Mouse (Mus musculus): ENCODE measurements around the gene Sik2. TPM values are rescaled to one million over a fixed set of nuclear protein-coding genes. Genes with fewer than 3 reads are reported as not detected.

The Sik2 gene
- polyA plus RNA-seq, 1 experiment from 2014 or later: 10.1 TPM

GRCm38 (mm10) chr9:50974631-50975030 lies 34.2 kb downstream of the Sik2 start:
- Histone ChIP-seq H3K36me3 (ENCODE audit: control insufficient read depth, insufficient read depth, low read length) (no peaks in the 10 kb centered on the region), H3K27ac (replicated peaks) (no peak overlapping the region), H3K4me1 (replicated peaks; ENCODE audit: control insufficient read depth, insufficient read depth) (no peaks in the 10 kb centered on the region), H3K4me2 (replicated peaks; ENCODE audit: low read depth) (no peak overlapping the region), H3K27me3 (ENCODE audit: control insufficient read depth, insufficient read depth, low read length) (no peaks in the 10 kb centered on the region), H3K9ac (ENCODE audit: low read length) (no peak overlapping the region), H3K4me3 (ENCODE audit: low read depth, low read length) (no peak overlapping the region), H3K9me3 (ENCODE audit: control insufficient read depth, low read length) (no peaks in the 10 kb centered on the region)
- no peak for ATAC-seq (ENCODE audit: low FRiP score, low TSS enrichment)
- WGBS: 75% methylated on average over 7 of the region's 7 CpGs
- DNase-seq (ENCODE audit: low spot score): no peak
- TF ChIP-seq CTCF (IDR thresholded peaks at IDR 0.05; ENCODE audit: low read depth): no peak
- TF ChIP-seq EP300 (optimal IDR thresholded peaks at IDR 0.05): no peak

- Histone ChIP-seq H3K4me1 (replicated peaks; ENCODE audit: control insufficient read depth, insufficient read depth) (no peaks in the 10 kb centered on the region), H3K9ac (ENCODE audit: low read length) (no peak overlapping the region), H3K27ac (replicated peaks) (no peak overlapping the region), H3K4me3 (ENCODE audit: low read depth, low read length) (no peak overlapping the region), H3K27me3 (ENCODE audit: control insufficient read depth, insufficient read depth, low read length) (no peaks in the 10 kb centered on the region), H3K4me2 (replicated peaks; ENCODE audit: low read depth) (no peak overlapping the region), H3K36me3 (ENCODE audit: control insufficient read depth, insufficient read depth, low read length) (no peaks in the 10 kb centered on the region), H3K9me3 (ENCODE audit: control insufficient read depth, low read length) (no peaks in the 10 kb centered on the region)
- TF ChIP-seq EP300 (optimal IDR thresholded peaks at IDR 0.05) (no peak), CTCF (IDR thresholded peaks at IDR 0.05; ENCODE audit: low read depth) (no peak)
- DNase-seq (ENCODE audit: low spot score): no peak
- ATAC-seq (ENCODE audit: low FRiP score, low TSS enrichment): no peak
- WGBS: 72% methylated on average over 4 of the region's 4 CpGs
Observed at GRCm38 (mm10) chr9:50970413-50970812, 38.5 kb downstream of the Sik2 start.

- DNase-seq (ENCODE audit: low spot score) (no peak), ATAC-seq (ENCODE audit: low FRiP score, low TSS enrichment) (no peak)
- Histone ChIP-seq H3K9me3 (ENCODE audit: control insufficient read depth, low read length) (no peaks in the 10 kb centered on the region), H3K4me1 (replicated peaks; ENCODE audit: control insufficient read depth, insufficient read depth) (no peaks in the 10 kb centered on the region), H3K4me3 (ENCODE audit: low read depth, low read length) (no peak overlapping the region), H3K27ac (replicated peaks) (no peak overlapping the region), H3K4me2 (replicated peaks; ENCODE audit: low read depth) (no peak overlapping the region), H3K36me3 (ENCODE audit: control insufficient read depth, insufficient read depth, low read length) (no peaks in the 10 kb centered on the region), H3K9ac (ENCODE audit: low read length) (no peak overlapping the region), H3K27me3 (ENCODE audit: control insufficient read depth, insufficient read depth, low read length) (no peaks in the 10 kb centered on the region)
- WGBS: 88% methylated on average over 3 of the region's 3 CpGs
- no peak for TF ChIP-seq CTCF (IDR thresholded peaks at IDR 0.05; ENCODE audit: low read depth)
- TF ChIP-seq EP300 (optimal IDR thresholded peaks at IDR 0.05): no peak
Observed at GRCm38 (mm10) chr9:50969266-50969665, 39.6 kb downstream of the Sik2 start.

GRCm38 (mm10) chr9:50966277-50966676 lies 42.6 kb downstream of the Sik2 start:
- H3K36me3 ChIP-seq (ENCODE audit: control insufficient read depth, insufficient read depth, low read length): no peaks in the 10 kb centered on the region
- H3K9ac ChIP-seq (ENCODE audit: low read length): no peak overlapping the region
- ATAC-seq (ENCODE audit: low FRiP score, low TSS enrichment) (no peak), DNase-seq (ENCODE audit: low spot score) (no peak)
- TF ChIP-seq EP300 (optimal IDR thresholded peaks at IDR 0.05) (no peak), CTCF (IDR thresholded peaks at IDR 0.05; ENCODE audit: low read depth) (no peak)
- H3K4me1 ChIP-seq (replicated peaks; ENCODE audit: control insufficient read depth, insufficient read depth): no peaks in the 10 kb centered on the region
- 68% methylated on average over 2 of the region's 2 CpGs for WGBS
- H3K4me2 ChIP-seq (replicated peaks; ENCODE audit: low read depth): no peak overlapping the region
- no peak overlapping the region for H3K4me3 ChIP-seq (ENCODE audit: low read depth, low read length)
- H3K27me3 ChIP-seq (ENCODE audit: control insufficient read depth, insufficient read depth, low read length): no peaks in the 10 kb centered on the region
- no peaks in the 10 kb centered on the region for H3K9me3 ChIP-seq (ENCODE audit: control insufficient read depth, low read length)
- H3K27ac ChIP-seq (replicated peaks): no peak overlapping the region

- no peaks in the 10 kb centered on the region for H3K9me3 ChIP-seq (ENCODE audit: control insufficient read depth, low read length)
- no peak overlapping the region for H3K4me3 ChIP-seq (ENCODE audit: low read depth, low read length)
- TF ChIP-seq EP300 (optimal IDR thresholded peaks at IDR 0.05): no peak
- TF ChIP-seq CTCF (IDR thresholded peaks at IDR 0.05; ENCODE audit: low read depth): no peak
- H3K27ac ChIP-seq (replicated peaks): no peak overlapping the region
- H3K9ac ChIP-seq (ENCODE audit: low read length): no peak overlapping the region
- no peaks in the 10 kb centered on the region for H3K36me3 ChIP-seq (ENCODE audit: control insufficient read depth, insufficient read depth, low read length)
- DNase-seq (ENCODE audit: low spot score) (no peak), ATAC-seq (ENCODE audit: low FRiP score, low TSS enrichment) (no peak)
- no peak overlapping the region for H3K4me2 ChIP-seq (replicated peaks; ENCODE audit: low read depth)
- H3K27me3 ChIP-seq (ENCODE audit: control insufficient read depth, insufficient read depth, low read length): no peaks in the 10 kb centered on the region
- no peaks in the 10 kb centered on the region for H3K4me1 ChIP-seq (replicated peaks; ENCODE audit: control insufficient read depth, insufficient read depth)
Observed at GRCm38 (mm10) chr9:50965392-50965791, 43.5 kb downstream of the Sik2 start.

GRCm38 (mm10) chr9:50964911-50965310 lies 44.0 kb downstream of the Sik2 start:
- 68% methylated on average over 2 of the region's 2 CpGs for WGBS
- no peak for ATAC-seq (ENCODE audit: low FRiP score, low TSS enrichment)
- no peak overlapping the region for H3K4me2 ChIP-seq (replicated peaks; ENCODE audit: low read depth)
- no peaks in the 10 kb centered on the region for H3K27me3 ChIP-seq (ENCODE audit: control insufficient read depth, insufficient read depth, low read length)
- H3K36me3 ChIP-seq (ENCODE audit: control insufficient read depth, insufficient read depth, low read length): no peaks in the 10 kb centered on the region
- DNase-seq (ENCODE audit: low spot score): no peak
- no peak overlapping the region for H3K9ac ChIP-seq (ENCODE audit: low read length)
- no peaks in the 10 kb centered on the region for H3K4me1 ChIP-seq (replicated peaks; ENCODE audit: control insufficient read depth, insufficient read depth)
- H3K9me3 ChIP-seq (ENCODE audit: control insufficient read depth, low read length): no peaks in the 10 kb centered on the region
- H3K4me3 ChIP-seq (ENCODE audit: low read depth, low read length): no peak overlapping the region
- H3K27ac ChIP-seq (replicated peaks): no peak overlapping the region
- TF ChIP-seq CTCF (IDR thresholded peaks at IDR 0.05; ENCODE audit: low read depth) (no peak), EP300 (optimal IDR thresholded peaks at IDR 0.05) (no peak)

Measured in stomach, postnatal 0 days (tissue).